Mouse (Mus musculus) ES-E14 (cell line): ENCODE data around the gene Vps8. TPM values are rescaled to one million over a fixed set of nuclear protein-coding genes. Genes with fewer than 3 reads are reported as not detected.

Source experiments
- DNase-seq: peaks from one replicate; pipeline ENCODE4 v3.0.0-alpha.2; 2013; ENCODE audit warnings: low read depth, low spot score
- H3K27ac ChIP-seq: 2 replicates; pipeline ENCODE4 v1.5.1; 2012; ENCODE audit warnings: low read depth, mild to moderate bottlenecking, low read length, moderate library complexity, mixed read lengths; ENCODE audit not compliant: poor library complexity, insufficient read depth, severe bottlenecking
- H3K36me3 ChIP-seq: 2 replicates; pipeline ENCODE4 v1.6.1; 2012; ENCODE audit warnings: mild to moderate bottlenecking, low read length, moderate library complexity, mixed read lengths; ENCODE audit not compliant: control insufficient read depth, poor library complexity, insufficient read depth, severe bottlenecking
- H3K4me1 ChIP-seq, 2 experiments: fragments of 150-350 bp in 1 of 2; sonication (generic) in 1 of 2; 2 replicates each; pipeline ENCODE4 v1.6.1; 2012; ENCODE audit warnings: low read length in 2 of 2, mild to moderate bottlenecking in 1 of 2, mixed read lengths in 1 of 2; ENCODE audit not compliant: control insufficient read depth in 2 of 2, insufficient read depth in 2 of 2, poor library complexity in 1 of 2
- H3K4me3 ChIP-seq, 2 experiments: fragments of 150-350 bp in 1 of 2; sonication (generic) in 1 of 2; 2 replicates each; pipeline ENCODE4 v1.5.1; 2012; ENCODE audit warnings: low read length in 2 of 2, low read depth in 1 of 2, mild to moderate bottlenecking in 1 of 2, mixed read lengths in 1 of 2; ENCODE audit not compliant: insufficient read depth in 1 of 2, poor library complexity in 1 of 2, severe bottlenecking in 1 of 2
- H3K9ac ChIP-seq: 2 replicates; pipeline ENCODE4 v1.6.1; 2012; ENCODE audit warnings: low read depth, mild to moderate bottlenecking, low read length, mixed read lengths; ENCODE audit not compliant: poor library complexity, insufficient read depth, severe bottlenecking
- H3K9me3 ChIP-seq: fragments of 150-350 bp; sonication (generic); 2 replicates; pipeline ENCODE4 v1.6.1; 2012; ENCODE audit warnings: low read depth, mild to moderate bottlenecking, low read length; ENCODE audit not compliant: control insufficient read depth, insufficient read depth
- CHD2 ChIP-seq: IDR thresholded peaks from 2 replicates; pipeline ENCODE4 v1.6.1; 2014; ENCODE audit warnings: mild to moderate bottlenecking, low read depth, low read length, inconsistent platforms
- HCFC1 ChIP-seq: IDR thresholded peaks from 2 replicates; pipeline ENCODE4 v1.6.1; 2012; ENCODE audit warnings: low read length, inconsistent platforms, borderline replicate concordance; ENCODE audit not compliant: insufficient read depth
- MAFK ChIP-seq: IDR thresholded peaks from 2 replicates; pipeline ENCODE4 v1.6.1; 2014; ENCODE audit warnings: mild to moderate bottlenecking, low read depth, low read length, inconsistent platforms; ENCODE audit not compliant: insufficient read depth
- ZC3H11A ChIP-seq: IDR thresholded peaks from 2 replicates; pipeline ENCODE4 v1.6.1; 2012; ENCODE audit warnings: low read depth, mild to moderate bottlenecking, inconsistent platforms, low read length, borderline replicate concordance
- ZNF384 ChIP-seq: IDR thresholded peaks from 2 replicates; pipeline ENCODE4 v1.6.1; 2012; ENCODE audit warnings: low read depth, low read length, inconsistent platforms
- in situ Hi-C, 2 experiments: fragments of 600-800 bp; cut with MboI; formaldehyde crosslinking; loops; one replicate each; pipeline ENCODE4 v1.15.1; 2025; ENCODE audit warnings: low sequenced_read_pairs in 2 of 2, inconsistent platforms in 1 of 2; ENCODE audit not compliant: unreplicated experiment in 2 of 2
- total RNA-seq: library from RNA; depleted of rRNA; stranded (reverse); fragments of 300-350 nt; gene quantifications from 2 replicates; pipeline ENCODE4 v1.2.3, GENCODE M21; 2012

Gene Vps8
- total RNA-seq, 1 experiment, result 12.5 TPM

DNA sequence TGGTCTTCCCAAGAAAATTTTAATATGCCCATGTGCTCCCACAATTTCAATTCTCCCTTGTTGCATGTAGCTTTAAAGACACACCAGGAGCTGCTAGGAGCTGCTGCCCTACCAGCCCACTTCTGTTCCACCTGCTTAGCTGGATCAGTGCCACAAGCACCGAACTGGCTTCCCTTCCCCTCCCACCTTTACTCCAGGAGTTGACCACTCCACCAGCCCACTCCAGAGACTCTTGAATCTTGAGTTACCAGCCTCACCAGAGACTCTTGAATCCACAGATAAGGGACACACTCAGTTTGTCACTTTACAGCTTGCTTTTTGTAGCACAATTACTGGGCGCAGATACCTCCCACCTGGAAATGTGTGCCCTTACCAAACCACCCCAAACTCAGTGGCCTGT is 197.7 kb downstream of the Vps8 start:
- Histone ChIP-seq H3K9me3 (no peaks in the 10 kb centered on the region), H3K27ac (no peak overlapping the region), H3K4me1 (no peaks in the 10 kb centered on the region), H3K4me3 (no peak overlapping the region), H3K9ac (no peak overlapping the region), H3K36me3 (no peaks in the 10 kb centered on the region)
- in situ Hi-C loops, result no loop called here
- no peak for DNase-seq
- no peak for TF ChIP-seq MAFK
- TF ChIP-seq ZC3H11A, result no peak
- no peak for TF ChIP-seq CHD2
- no peak for TF ChIP-seq ZNF384
- no peak for TF ChIP-seq HCFC1

DNA sequence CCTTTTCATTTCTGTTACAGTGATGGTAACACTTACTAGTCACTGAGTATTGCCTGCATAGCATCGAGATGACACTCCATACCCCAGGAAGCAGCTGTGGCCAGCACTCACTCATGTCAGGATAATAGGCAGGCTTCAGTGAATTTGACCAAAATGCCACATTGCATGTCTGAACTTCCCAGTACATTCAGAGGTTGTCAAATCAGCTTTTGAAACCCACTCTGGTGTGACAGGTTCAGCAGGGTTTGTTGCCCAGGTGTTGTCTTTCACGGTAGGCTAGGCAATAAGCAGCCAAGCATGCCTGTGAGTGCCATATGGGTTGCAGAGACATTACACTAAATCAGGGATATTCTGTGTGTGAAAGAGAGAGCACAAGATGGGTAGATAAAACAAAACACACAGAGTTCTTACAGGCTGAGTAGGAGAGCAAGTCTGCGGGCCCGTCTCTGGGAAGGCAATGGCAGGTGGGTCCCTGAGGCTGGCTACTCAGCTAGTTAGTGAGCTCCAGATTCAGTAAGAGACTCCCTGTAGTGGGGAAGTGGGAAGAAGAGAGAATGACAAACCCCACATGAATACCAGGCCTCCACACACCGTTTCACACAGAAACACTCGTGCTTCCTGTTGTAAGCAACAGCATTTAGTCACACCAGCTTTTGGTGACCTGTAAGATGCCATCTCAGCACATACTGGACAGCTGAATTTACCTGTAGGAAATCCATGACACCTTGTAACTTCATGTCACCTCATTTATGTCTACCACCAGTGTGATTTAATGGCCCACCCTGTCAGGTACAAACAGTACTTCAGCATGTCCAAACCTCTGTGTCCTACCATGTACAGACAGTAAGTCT is 203.1 kb downstream of the Vps8 start:
- TF ChIP-seq MAFK (no peak), HCFC1 (no peak), CHD2 (no peak), ZNF384 (no peak), ZC3H11A (no peak)
- Histone ChIP-seq H3K9ac (no peak overlapping the region), H3K36me3 (no peaks in the 10 kb centered on the region), H3K9me3 (no peaks in the 10 kb centered on the region), H3K4me1 (no peaks in the 10 kb centered on the region), H3K27ac (no peak overlapping the region), H3K4me3 (no peak overlapping the region)
- in situ Hi-C loops, result no loop called here
- DNase-seq, result no peak

DNA sequence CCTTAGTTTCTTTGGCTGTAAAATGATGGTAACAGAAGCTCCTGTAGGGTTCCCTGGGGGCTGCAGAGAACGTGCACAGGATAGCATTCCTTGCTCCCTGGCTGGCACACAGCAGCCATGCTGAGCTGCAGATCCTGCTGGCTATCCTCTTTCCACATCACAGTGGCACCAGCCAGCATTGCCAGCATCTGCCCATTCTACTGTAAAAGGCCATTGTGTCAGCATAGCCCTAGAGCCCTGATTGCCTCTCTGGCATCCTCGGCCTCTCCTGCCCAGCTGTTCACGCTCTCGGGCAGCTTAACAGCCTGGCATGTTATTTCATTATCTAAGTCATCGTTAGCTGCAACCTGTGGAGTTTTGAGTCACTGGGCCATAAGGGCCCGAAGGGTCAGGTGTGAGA is 204.3 kb downstream of the Vps8 start:
- H3K9me3 ChIP-seq, result no peaks in the 10 kb centered on the region
- no peak for TF ChIP-seq CHD2
- no peak for TF ChIP-seq HCFC1
- no peak for TF ChIP-seq MAFK
- no peak for TF ChIP-seq ZNF384
- TF ChIP-seq ZC3H11A, result no peak
- in situ Hi-C loops, result no loop called here
- no peak overlapping the region for H3K9ac ChIP-seq
- no peak overlapping the region for H3K4me3 ChIP-seq
- DNase-seq, result no peak
- no peaks in the 10 kb centered on the region for H3K4me1 ChIP-seq
- no peaks in the 10 kb centered on the region for H3K36me3 ChIP-seq
- no peak overlapping the region for H3K27ac ChIP-seq

DNA sequence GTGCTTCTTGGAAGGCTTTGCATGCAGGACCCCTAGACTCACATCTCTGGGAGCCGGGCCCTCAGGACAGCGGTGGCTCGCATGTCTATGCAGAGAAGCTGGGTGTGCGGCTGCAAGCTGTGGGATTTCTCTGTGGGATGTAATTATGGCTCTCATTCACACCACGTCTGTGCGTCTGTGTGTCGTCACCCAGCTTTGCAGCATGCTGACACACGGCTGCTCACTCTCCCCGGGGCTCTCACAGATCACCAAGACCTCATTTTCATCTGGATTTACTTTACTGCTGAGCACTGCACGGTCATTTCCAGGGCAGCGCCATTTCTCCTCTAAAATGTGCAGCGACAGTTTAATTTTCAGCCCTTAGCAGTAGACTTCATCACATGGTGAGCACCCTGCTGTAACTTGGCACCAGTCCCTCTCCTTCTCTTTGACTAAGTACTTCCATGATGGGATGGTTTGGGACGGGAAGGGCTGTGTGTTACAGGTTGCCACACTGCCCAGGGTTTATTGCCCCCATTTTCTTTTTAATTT is 205.2 kb downstream of the Vps8 start:
- Histone ChIP-seq H3K27ac (no peak overlapping the region), H3K9ac (no peak overlapping the region)

More for the DNA sequence above, 205.2 kb downstream of the Vps8 start:
- H3K4me1 ChIP-seq, result no peaks in the 10 kb centered on the region
- in situ Hi-C loops, result no loop called here
- no peak for DNase-seq
- H3K36me3 ChIP-seq, result no peaks in the 10 kb centered on the region
- no peaks in the 10 kb centered on the region for H3K9me3 ChIP-seq
- H3K4me3 ChIP-seq, result no peak overlapping the region
- TF ChIP-seq HCFC1 (no peak), MAFK (no peak), ZNF384 (no peak), CHD2 (no peak), ZC3H11A (no peak)
